Mouse (Mus musculus) neural tube, embryonic 14.5 days (tissue): ENCODE results near the gene Rgs5. TPM values are rescaled to one million over a fixed set of nuclear protein-coding genes. Genes with fewer than 3 reads are reported as not detected.

Experiments used
- polyA plus RNA-seq: library from polyadenylated mRNA; unstranded; fragments of >200 nt; fragmentation: Nextera tagmentation; extraction: Ambion mirVana; gene quantifications from 2 replicates; pipeline ENCODE4 v1.2.1, GENCODE M21; 2014

The Rgs5 gene
- polyA plus RNA-seq, 1 experiment from 2014 or later = 19.2 TPM

Other genes starting within 250 kb of the Rgs5 start
- 6.2 and 8.6 TPM in 2 replicates for gene Nuf2, start 124.0 kb upstream of the Rgs5 start, polyA plus RNA-seq
- 83.9 and 109 TPM in 2 replicates for gene Rgs4, start 92.1 kb downstream of the Rgs5 start, polyA plus RNA-seq